Mouse (Mus musculus) hindbrain, embryonic 14.5 days (tissue): Measurements from ENCODE around the gene Fli1. TPM values are rescaled to one million over a fixed set of nuclear protein-coding genes. Genes with fewer than 3 reads are reported as not detected.

ENCODE experiments used
- ATAC-seq: fragments of 200-750 bp; cut with Nextera tagmentation; 2 replicates; pipeline ENCODE4 v1.8.0; 2017; ENCODE audit warnings: moderate number of reproducible peaks, mild to moderate bottlenecking, moderate TSS enrichment, moderate library complexity; ENCODE audit not compliant: low FRiP score
- DNase-seq: peaks from one replicate; pipeline ENCODE4 v3.0.0-alpha.2; 2015; ENCODE audit warnings: low spot score
- H3K27ac ChIP-seq: fragments of 300-500 bp; sonication (generic); 2 replicates; pipeline ENCODE4 v1.5.1; 2014; ENCODE audit warnings: mild to moderate bottlenecking, moderate library complexity
- H3K27me3 ChIP-seq: fragments of 300-500 bp; sonication (generic); 2 replicates; pipeline ENCODE4 v1.6.1; 2014; ENCODE audit warnings: mild to moderate bottlenecking, low read length, mixed read lengths; ENCODE audit not compliant: control insufficient read depth, insufficient read depth
- H3K36me3 ChIP-seq: fragments of 300-500 bp; sonication (generic); replicated peaks from 2 replicates; pipeline ENCODE4 v1.6.1; 2014; ENCODE audit not compliant: control insufficient read depth, insufficient read depth
- H3K4me1 ChIP-seq: fragments of 300-500 bp; sonication (generic); replicated peaks from 2 replicates; pipeline ENCODE4 v1.6.1; 2014; ENCODE audit warnings: antibody characterized with exemption, low read length, mixed read lengths; ENCODE audit not compliant: control insufficient read depth, insufficient read depth
- H3K4me2 ChIP-seq: fragments of 300-500 bp; sonication (generic); replicated peaks from 2 replicates; pipeline ENCODE4 v1.6.1; 2014; ENCODE audit warnings: mild to moderate bottlenecking, moderate library complexity
- H3K4me3 ChIP-seq: fragments of 300-500 bp; sonication (generic); replicated peaks from 2 replicates; pipeline ENCODE4 v1.5.1; 2014; ENCODE audit warnings: mild to moderate bottlenecking, low read length
- H3K9ac ChIP-seq: fragments of 300-500 bp; sonication (generic); 2 replicates; pipeline ENCODE4 v1.6.1; 2014
- H3K9me3 ChIP-seq: fragments of 300-500 bp; sonication (generic); 2 replicates; pipeline ENCODE4 v1.6.1; 2016; ENCODE audit warnings: low read length; ENCODE audit not compliant: control insufficient read depth
- WGBS: fragments of 180-500 bp; shearing (Covaris S2); extraction: QIAGEN DNeasy Blood & Tissue Kit; methylation state at CpG from one replicate; pipeline ENCODE4 v1.1.7; 2014; 5-methylcytosine and 5-hydroxymethylcytosine counted together
- polyA plus RNA-seq: library from polyadenylated mRNA; unstranded; fragments of >200 nt; fragmentation: Nextera tagmentation; extraction: Ambion mirVana; gene quantifications from 2 replicates; pipeline ENCODE4 v1.2.1, GENCODE M21; 2014

The Fli1 gene
- polyA plus RNA-seq, 1 experiment from 2014 or later, result 9.1 TPM

DNA sequence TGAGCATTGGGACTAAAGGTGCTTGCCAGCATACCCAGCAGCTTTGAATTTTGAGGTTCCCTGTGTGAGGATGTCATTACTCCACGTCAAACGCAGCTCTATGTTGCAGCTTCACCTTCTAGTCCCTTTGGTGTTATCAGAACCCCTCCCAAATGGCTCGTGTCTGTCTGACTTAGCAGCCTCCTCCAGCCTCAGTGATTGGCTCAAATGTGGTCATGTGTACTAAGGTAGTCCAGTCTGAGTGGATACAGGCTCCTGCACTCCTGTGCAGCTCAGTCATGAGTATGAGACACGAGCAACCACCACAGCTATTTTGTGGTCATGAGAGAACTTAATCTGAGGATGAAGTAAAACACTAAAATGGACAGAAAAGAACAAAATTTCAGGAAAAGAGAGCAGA, 31.0 kb upstream of the Fli1 start:
- Histone ChIP-seq H3K9ac (no peak overlapping the region), H3K4me1 (no peaks in the 10 kb centered on the region), H3K9me3 (no peaks in the 10 kb centered on the region), H3K27me3 (no peaks in the 10 kb centered on the region), H3K4me3 (no peak overlapping the region), H3K4me2 (no peak overlapping the region), H3K27ac (no peak overlapping the region), H3K36me3 (no peaks in the 10 kb centered on the region)
- DNase-seq (no peak), ATAC-seq (no peak)
- 73% methylated on average over 4 of the region's 4 CpGs for WGBS

DNA sequence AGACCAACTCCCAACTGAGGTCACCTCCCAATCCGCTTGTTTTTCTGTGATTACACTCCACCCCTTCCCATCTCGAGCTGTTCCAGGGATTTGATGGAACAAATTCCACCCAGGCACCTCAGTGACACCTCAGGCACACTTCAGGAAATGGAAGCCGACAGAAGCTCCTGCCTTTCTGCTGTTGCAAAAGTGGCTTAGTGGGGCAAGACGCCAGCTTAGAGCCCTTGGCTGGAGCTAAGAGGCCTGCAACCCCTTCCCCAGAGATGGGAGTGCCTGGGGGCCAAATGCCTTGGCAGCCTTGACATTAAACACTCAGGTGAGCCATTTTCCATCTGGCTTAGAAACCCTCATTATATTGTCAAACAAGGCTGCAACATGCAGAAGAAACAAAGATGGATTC, 29.0 kb upstream of the Fli1 start:
- H3K4me2 ChIP-seq, result no peak overlapping the region
- H3K27me3 ChIP-seq, result no peaks in the 10 kb centered on the region
- WGBS, result 69% methylated on average over 4 of the region's 4 CpGs
- H3K9ac ChIP-seq, result no peak overlapping the region
- H3K36me3 ChIP-seq, result no peaks in the 10 kb centered on the region
- no peak for DNase-seq
- H3K27ac ChIP-seq, result no peak overlapping the region
- H3K9me3 ChIP-seq, result no peaks in the 10 kb centered on the region
- H3K4me3 ChIP-seq, result no peak overlapping the region
- no peak for ATAC-seq
- H3K4me1 ChIP-seq, result no peaks in the 10 kb centered on the region

DNA sequence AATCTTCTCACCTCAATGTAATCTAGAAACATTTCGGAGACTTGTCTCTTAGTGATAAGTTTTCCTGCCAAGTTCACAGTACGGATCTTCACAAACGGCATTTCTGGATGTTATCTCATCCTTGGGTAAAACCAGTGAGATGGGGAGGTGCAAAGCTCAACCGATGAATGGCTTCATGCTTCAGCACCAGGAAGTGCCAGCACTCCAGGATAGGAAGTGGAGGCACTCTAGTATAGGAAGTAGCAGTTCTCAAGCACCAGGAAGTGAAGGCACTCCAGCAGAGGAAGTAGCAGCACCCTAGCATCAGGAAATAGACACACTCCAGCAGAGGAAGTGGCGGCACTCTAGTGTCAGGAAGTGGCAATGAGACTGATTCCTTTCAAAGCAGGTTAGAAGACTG, 27.9 kb upstream of the Fli1 start:
- Histone ChIP-seq H3K4me1 (no peaks in the 10 kb centered on the region), H3K27ac (no peak overlapping the region), H3K4me3 (no peak overlapping the region), H3K27me3 (no peaks in the 10 kb centered on the region), H3K9ac (no peak overlapping the region), H3K4me2 (no peak overlapping the region), H3K9me3 (no peaks in the 10 kb centered on the region), H3K36me3 (no peaks in the 10 kb centered on the region)
- no peak for DNase-seq
- ATAC-seq, result no peak
- WGBS, result 94% methylated on average over 5 of the region's 5 CpGs

DNA sequence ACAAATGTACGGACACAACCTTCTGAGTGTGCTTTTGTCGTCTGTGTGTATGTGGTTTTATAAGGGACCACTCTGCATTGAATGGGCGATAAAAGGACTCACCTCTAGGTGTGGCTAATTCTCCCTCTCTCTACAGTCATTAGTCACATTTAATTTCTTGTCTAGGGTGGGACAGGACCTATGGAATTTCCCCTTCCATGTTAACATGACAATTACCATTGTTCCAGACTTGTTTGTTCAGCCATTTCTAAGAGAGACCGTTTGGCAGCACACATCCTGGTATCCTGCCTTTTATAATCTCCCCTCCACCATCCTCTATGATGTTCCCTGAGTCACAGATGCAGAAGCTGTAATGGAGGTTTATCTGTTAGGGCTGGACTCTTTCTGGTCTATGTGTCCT, 26.6 kb upstream of the Fli1 start:
- Histone ChIP-seq H3K9ac (no peak overlapping the region), H3K4me2 (no peak overlapping the region), H3K36me3 (no peaks in the 10 kb centered on the region), H3K9me3 (no peaks in the 10 kb centered on the region), H3K4me1 (no peaks in the 10 kb centered on the region), H3K27ac (no peak overlapping the region), H3K27me3 (no peaks in the 10 kb centered on the region), H3K4me3 (no peak overlapping the region)
- DNase-seq (no peak), ATAC-seq (no peak)
- whole genome bisulfite sequencing, result 78% methylated on average over 4 of the region's 4 CpGs

DNA sequence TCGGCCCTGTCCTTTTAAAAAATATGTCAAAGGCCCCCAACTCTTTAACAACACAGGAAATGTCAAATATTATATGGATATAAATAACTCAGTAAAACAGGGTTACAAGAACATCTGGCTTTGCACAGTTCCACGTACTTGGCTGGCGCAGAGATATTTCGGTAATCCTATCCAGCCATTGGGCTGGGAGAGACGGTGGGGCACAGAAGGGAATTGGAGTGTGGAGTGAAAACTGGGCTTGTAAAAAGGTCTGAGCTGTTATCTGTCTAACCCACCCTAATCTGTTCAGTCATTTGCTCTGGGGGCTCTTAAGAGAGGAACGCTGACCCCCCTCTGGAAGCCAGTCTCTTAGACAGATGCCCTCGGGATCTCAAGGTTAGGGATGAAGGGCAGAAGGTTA, 24.9 kb upstream of the Fli1 start:
- H3K4me1 ChIP-seq, result no peaks in the 10 kb centered on the region
- WGBS, result 83% methylated on average over 7 of the region's 7 CpGs
- DNase-seq (no peak), ATAC-seq (no peak)
- H3K4me3 ChIP-seq, result no peak overlapping the region
- H3K27me3 ChIP-seq, result no peaks in the 10 kb centered on the region; the same call in 1 of the 2 replicates
- H3K27ac ChIP-seq, result no peak overlapping the region
- H3K9me3 ChIP-seq, result no peaks in the 10 kb centered on the region
- no peak overlapping the region for H3K4me2 ChIP-seq
- H3K9ac ChIP-seq, result no peak overlapping the region
- no peaks in the 10 kb centered on the region for H3K36me3 ChIP-seq

DNA sequence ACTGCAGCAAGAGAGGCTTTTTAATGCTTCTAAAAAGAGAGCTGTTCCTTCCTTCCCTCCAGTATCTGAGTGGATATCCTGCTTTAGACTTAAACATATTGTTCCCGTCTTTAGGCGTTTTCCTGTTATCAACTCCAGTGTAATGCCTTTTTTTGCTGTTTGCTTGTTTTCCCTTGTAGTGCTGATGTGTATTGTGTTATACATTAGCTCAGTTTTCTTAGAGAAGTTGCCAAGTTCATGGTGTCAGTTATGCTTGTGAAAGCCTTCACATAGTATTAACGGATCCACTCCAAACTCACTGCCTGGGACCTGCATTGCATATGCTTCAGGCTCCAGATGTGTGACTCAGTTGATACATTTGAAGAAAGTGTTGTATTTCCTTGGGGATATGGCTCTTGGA, 22.6 kb upstream of the Fli1 start:
- DNase-seq, result no peak
- Histone ChIP-seq H3K36me3 (no peaks in the 10 kb centered on the region), H3K4me1 (no peaks in the 10 kb centered on the region), H3K27ac (no peak overlapping the region), H3K4me2 (no peak overlapping the region), H3K4me3 (no peak overlapping the region), H3K9me3 (no peaks in the 10 kb centered on the region), H3K9ac (no peak overlapping the region), H3K27me3 (no peaks in the 10 kb centered on the region; the same call in 1 of the 2 replicates)
- ATAC-seq, result no peak
- WGBS, result 82% methylated on average over 3 of the region's 3 CpGs

DNA sequence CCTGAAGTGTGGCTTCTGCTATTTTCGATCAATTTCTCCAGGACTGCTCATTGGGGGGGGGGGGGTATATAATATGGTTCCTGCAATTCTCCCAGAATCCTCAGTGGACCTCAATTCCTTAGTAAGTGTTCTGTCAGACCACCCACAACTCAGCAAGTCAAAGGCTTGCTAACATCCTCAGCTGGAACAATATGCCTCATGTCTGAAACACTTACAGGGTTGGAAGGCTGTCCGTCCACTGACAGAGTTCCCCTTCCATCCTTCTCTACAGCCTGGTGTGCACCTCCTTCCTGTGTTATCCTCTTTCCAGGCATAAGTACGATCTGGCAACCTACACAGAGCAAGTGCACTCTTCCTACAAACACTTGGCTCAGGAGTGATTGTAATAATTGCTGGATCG, 20.2 kb upstream of the Fli1 start:
- WGBS, result 81% methylated on average over 4 of the region's 4 CpGs
- Histone ChIP-seq H3K4me1 (0 out of 2 replicates have a peak, but pooled peaks cover 2% of the 10 kb centered on the region), H3K36me3 (no peaks in the 10 kb centered on the region), H3K9me3 (no peaks in the 10 kb centered on the region), H3K27me3 (no peaks in the 10 kb centered on the region; the same call in 1 of the 2 replicates), H3K9ac (no peak overlapping the region), H3K27ac (no peak overlapping the region), H3K4me3 (no peak overlapping the region), H3K4me2 (no peak overlapping the region)
- ATAC-seq, result no peak
- no peak for DNase-seq

DNA sequence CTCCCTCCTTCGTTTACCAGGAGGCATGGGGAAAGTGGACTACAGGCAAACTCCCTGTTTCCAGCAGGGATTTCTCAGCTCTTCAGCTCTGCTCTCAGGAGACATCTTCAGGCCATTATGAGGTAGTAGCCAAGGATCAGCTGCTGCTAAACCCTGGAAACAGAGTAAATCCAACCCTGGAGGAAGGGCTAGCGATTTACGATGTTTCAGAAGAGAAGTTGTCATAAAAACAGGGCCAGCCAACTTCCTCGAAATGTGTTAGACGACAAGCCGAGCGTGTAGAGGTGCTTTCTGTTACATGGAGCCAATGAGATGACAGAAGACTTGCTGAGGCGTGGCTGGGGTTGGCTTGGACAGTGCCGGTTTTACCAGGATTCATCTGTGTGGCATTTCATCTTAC, 19.7 kb upstream of the Fli1 start:
- Histone ChIP-seq H3K4me3 (no peak overlapping the region), H3K9ac (no peak overlapping the region), H3K36me3 (no peaks in the 10 kb centered on the region), H3K27ac (no peak overlapping the region), H3K4me1 (0 out of 2 replicates have a peak, but pooled peaks cover 2% of the 10 kb centered on the region), H3K4me2 (no peak overlapping the region), H3K27me3 (no peaks in the 10 kb centered on the region; the same call in 1 of the 2 replicates), H3K9me3 (no peaks in the 10 kb centered on the region)
- ATAC-seq (no peak), DNase-seq (no peak)
- 80% methylated on average over 9 of the region's 9 CpGs for WGBS

DNA sequence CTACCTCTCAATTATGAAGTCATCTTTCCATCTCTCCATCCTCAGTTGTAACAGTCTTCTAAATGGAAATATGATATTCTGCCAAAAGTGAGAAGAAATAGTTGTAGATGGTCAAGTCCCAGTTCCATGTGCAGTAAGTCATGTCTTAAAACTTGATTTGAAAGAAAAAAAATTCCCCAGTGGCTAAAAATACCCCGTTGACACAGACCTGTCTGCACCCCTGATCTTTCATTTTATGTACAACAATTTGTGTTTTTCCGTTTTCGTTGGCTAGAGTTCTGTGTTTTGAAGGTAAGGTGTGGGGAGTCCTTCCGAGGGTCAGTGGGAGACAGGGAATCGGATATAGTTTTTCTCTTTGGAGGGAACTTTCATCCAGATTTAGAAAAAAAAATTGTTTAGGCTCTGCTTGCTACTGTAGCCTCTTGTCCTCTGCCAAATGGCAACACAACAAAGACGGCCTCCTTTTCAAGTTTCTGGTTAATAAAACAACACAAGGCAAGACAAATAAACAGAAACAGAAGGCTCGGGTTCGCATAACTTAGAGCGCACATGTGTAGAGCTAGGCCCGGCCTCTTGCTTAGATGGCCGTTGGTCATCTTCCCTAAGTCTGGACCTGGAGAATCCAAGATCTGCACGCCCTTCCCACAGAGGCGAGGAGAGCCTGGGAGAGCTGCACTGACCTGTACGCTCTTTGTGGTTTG, 18.7 kb upstream of the Fli1 start:
- Histone ChIP-seq H3K4me1 (0 out of 2 replicates have a peak, but pooled peaks cover 2% of the 10 kb centered on the region), H3K9ac (no peak overlapping the region), H3K4me3 (no peak overlapping the region), H3K9me3 (no peaks in the 10 kb centered on the region), H3K27me3 (no peaks in the 10 kb centered on the region; the same call in 1 of the 2 replicates), H3K36me3 (no peaks in the 10 kb centered on the region), H3K4me2 (no peak overlapping the region), H3K27ac (no peak overlapping the region)
- 90% methylated on average over 14 of the region's 14 CpGs for WGBS
- no peak for ATAC-seq
- DNase-seq, result no peak

DNA sequence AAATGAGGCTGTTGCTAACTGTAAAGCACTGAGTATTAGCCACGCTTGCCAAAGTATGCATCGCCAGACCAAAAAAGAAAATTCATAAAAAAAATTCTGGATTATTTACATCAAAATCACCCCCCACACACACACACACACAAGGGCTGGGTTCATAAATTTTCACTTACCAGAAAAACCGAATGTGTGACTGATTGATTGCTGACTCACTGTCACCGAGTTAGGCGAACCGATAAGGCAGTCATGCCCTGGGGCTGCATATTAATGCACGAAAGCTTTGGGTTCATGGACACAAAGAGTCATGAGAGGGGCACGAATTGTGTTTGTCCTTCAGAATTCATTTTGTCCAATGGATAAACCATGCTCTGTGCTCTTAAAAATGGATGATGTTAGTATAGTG, 17.2 kb upstream of the Fli1 start:
- Histone ChIP-seq H3K27me3 (no peaks in the 10 kb centered on the region; the same call in 1 of the 2 replicates), H3K4me1 (0 out of 2 replicates have a peak, but pooled peaks cover 2% of the 10 kb centered on the region), H3K4me3 (no peak overlapping the region), H3K9ac (no peak overlapping the region), H3K27ac (no peak overlapping the region), H3K9me3 (no peaks in the 10 kb centered on the region), H3K4me2 (no peak overlapping the region), H3K36me3 (no peaks in the 10 kb centered on the region)
- ATAC-seq, result no peak
- no peak for DNase-seq
- WGBS, result 65% methylated on average over 8 of the region's 8 CpGs
